Mouse (Mus musculus): ENCODE results near the gene Slc10a7.
A peak's percentile ranks its signal among the peaks of the same experiment; 100 is the strongest.

DNA sequence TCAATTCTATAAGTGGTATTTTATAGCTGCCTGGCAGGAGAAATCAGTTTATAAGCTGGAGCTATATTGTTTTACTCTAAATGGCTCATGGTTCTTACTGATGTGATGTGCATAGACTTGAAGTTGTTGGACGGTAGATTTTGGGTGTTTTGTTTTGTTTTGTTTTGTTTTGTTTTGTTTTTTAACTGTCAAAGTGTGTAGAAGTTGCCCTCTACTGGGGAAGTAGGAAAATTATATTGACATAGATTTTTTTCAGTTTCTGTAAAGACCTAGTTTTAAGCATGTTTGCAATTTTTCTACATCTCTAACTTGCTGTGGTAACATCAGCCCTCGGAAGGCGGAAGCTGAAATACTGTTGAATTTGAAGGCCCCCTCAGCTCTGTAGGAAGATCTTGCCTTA lies 142.5 kb downstream of the Slc10a7 start:
- peak; percentile 18; the same call in 1 of the 2 replicates for TF ChIP-seq CTCF (IDR thresholded peaks at IDR 0.05; ENCODE audit: low read depth)
- no peak for TF ChIP-seq EP300 (IDR thresholded peaks at IDR 0.05; ENCODE audit: low read depth)

All from liver, postnatal 0 days (tissue).